Mouse (Mus musculus) lung, postnatal 25 days (tissue): ENCODE data around the gene Tpi1.

Experiments used
- DNase-seq: peaks from one replicate; pipeline ENCODE4 v3.0.0; 2022; ENCODE audit warnings: low spot score

Tpi1 gene

DNA sequence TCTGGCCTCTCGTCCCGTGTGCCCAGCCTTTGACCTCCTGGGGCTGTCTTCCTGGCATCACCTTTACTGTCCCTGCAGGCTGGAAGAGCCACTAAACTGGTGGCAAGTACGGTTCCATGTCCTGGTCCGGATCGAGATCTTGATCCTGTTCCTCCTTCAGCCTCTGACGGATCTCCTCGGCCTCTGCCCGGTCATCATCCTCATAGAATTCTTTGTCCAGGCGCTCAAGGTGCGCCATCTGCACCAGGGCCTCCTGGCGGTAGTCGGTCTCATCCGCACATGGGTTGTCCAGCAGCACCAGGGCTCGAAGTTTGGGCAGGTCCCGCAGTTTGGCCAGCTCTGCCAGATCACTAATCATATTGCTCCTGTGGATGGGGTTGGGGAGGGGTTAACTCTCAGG lies 43.6 kb downstream of the Tpi1 start:
- no peak for DNase-seq

GRCm38 (mm10) chr6:124770013-124770412 lies 44.1 kb downstream of the Tpi1 start:
- DNase-seq: no peak

DNA sequence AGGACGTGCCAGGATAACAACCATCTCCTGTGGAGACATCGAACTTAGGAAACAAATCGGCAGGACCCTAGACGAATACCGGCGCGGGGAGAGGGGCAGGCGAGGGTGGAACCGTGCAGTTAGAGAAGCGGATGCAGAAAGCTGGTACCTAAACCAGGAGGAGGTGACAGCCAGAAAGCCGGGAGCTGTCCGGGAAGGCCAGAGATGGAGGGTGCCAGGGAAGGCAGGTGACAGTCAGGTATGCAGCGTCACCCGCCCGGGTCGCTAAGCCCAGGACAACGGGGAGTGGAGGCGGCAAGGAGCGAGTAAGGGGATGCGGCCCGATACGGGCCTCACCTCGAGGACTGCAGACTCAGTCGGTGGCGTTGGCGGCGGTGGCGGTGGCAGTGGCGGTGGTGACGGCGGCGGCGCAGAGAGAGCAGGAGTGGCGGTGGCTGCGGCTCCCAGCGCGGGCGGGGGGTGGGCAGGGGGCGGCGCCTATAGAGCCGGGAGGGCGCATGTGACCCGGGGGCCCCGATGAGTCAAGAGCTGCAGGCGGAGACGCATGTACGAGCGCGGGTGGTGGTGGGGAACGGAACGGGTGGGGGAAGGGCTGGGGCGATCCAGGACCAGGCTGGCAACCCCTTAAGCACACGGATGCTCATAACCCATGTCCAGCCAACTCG lies 44.9 kb downstream of the Tpi1 start, which contains the start of gene Eno2:
Gene Eno2 (minus strand): TSS at position 573 of the 665 bp plus-strand sequence.
- DNase-seq: no peak

DNA sequence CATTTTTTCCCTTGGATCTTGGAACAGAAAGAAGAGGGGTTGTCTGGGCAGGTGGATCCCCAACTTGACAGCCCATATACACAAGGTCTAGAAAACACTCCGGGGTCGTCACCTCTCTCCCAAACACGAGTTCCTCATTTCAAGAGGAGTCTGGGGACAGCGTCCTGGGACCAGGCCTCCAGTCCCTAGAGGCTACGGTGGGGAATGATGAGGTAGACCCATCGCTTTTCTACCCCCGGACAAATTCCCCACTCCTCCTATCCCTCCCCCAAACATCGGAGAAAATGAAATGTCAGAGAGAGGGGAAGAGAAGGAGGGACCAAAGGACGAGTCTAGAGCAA lies 45.4 kb downstream of the Tpi1 start:
- no peak for DNase-seq

- DNase-seq: no peak
Measured at GRCm38 (mm10) chr6:124767920-124768703, 46.0 kb downstream of the Tpi1 start.

- DNase-seq: no peak
Measured at GRCm38 (mm10) chr6:124767536-124767919, 46.6 kb downstream of the Tpi1 start.

DNA sequence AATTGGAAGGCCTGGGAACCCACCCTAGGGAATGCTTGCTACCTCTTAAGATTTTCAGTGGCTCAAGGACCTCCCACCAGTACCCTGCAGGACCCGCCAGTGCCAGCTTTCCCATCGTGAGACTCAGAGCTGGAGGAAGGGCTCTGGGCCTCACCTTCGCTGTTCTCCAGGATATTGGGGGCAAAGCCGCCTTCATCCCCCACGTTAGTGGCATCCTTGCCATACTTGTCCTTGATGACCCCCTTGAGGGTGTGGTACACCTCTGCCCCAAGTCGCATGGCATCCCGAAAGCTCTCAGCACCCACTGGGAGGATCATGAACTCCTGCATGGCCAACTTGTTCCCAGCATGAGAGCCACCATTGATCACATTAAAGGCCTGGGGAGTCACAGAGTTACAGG lies 48.1 kb downstream of the Tpi1 start:
- DNase-seq: no peak
